Mouse (Mus musculus): ENCODE data around the gene Ergic1. TPM values are rescaled to one million over a fixed set of nuclear protein-coding genes. Genes with fewer than 3 reads are reported as not detected.
A peak's percentile ranks its signal among the peaks of the same experiment; 100 is the strongest.

Ergic1 gene
- polyA plus RNA-seq, 1 experiment: 37.2 TPM

DNA sequence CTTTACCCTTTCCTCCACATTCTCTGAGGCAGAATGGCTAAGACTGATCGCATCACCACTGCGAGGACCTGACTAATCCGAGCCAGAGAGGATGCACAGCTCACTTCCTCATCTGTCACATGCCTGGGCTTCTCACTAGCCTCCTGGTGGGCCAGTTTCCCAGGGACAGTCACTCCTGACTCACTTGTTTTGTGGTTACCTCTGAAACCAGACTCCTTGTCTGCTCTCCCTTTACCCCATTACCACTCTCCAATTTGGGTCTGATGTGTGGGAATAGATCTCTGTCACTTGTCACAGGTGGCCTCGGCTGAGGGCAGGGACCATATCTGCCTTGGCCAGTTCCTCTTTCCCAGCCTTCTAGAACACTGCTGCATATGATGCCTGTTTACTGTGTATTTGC, 44.3 kb downstream of the Ergic1 start:
- Histone ChIP-seq H3K4me1 (ENCODE audit: control insufficient read depth, insufficient read depth, low read length) (peaks cover 86% of the 10 kb centered on the region), H3K27ac (ENCODE audit: insufficient read depth, low read depth, low read length) (peak overlapping the region; percentile 57), H3K4me3 (ENCODE audit: insufficient read depth, low read length) (no peak overlapping the region)
- no peak for TF ChIP-seq POLR2A (IDR thresholded peaks at IDR 0.05; ENCODE audit: borderline replicate concordance, low read depth, low read length)
- TF ChIP-seq CTCF (IDR thresholded peaks at IDR 0.05; ENCODE audit: low read depth, low read length): no peak

DNA sequence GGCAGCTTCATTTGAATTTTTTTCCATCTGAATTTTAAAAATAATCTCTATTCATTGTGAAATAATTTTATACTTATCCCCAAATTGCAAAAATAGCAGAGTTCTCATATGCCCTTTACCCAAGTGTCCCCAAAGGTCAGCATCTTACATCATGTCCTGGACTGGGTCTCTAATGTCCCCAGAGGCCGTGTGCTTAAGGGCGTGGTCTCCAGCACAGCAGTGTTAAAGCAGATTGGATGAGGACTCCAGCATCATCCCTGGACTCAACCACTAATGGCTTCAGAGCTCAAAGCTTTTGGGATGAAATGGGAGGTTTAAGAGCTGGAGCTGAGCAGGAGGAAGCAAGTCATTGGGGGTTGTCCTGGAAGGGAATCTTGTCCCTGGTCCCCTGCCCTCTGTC, 45.2 kb downstream of the Ergic1 start:
- Histone ChIP-seq H3K4me3 (ENCODE audit: insufficient read depth, low read length) (no peak overlapping the region), H3K4me1 (ENCODE audit: control insufficient read depth, insufficient read depth, low read length) (peaks cover 77% of the 10 kb centered on the region), H3K27ac (ENCODE audit: insufficient read depth, low read depth, low read length) (no peak overlapping the region)
- TF ChIP-seq CTCF (IDR thresholded peaks at IDR 0.05; ENCODE audit: low read depth, low read length) (no peak), POLR2A (IDR thresholded peaks at IDR 0.05; ENCODE audit: borderline replicate concordance, low read depth, low read length) (no peak)

- Histone ChIP-seq H3K4me1 (ENCODE audit: control insufficient read depth, insufficient read depth, low read length) (peaks cover 62% of the 10 kb centered on the region), H3K4me3 (ENCODE audit: insufficient read depth, low read length) (no peak overlapping the region), H3K27ac (ENCODE audit: insufficient read depth, low read depth, low read length) (no peak overlapping the region)
- TF ChIP-seq CTCF (IDR thresholded peaks at IDR 0.05; ENCODE audit: low read depth, low read length) (no peak), POLR2A (IDR thresholded peaks at IDR 0.05; ENCODE audit: borderline replicate concordance, low read depth, low read length) (no peak)
Observed at GRCm38 (mm10) chr17:26608348-26608747, 47.1 kb downstream of the Ergic1 start.

DNA sequence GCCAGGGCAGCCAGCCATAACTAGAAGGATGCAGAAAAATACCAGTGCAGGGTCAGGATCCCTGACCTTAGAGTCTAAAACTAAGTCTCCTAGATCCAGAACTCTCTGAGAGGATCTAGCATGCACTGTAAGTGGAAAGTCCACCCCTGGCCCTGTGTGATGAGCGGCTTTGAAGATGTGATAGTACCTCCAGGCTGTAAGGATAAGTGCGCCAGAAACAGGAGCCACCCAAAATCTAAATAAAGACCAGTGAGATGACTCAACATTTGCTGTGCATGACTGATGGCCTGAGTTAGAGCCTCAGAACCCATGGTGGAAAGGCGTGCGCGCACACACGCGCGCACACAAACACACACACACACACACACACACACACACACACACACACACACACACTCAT, 47.6 kb downstream of the Ergic1 start:
- H3K27ac ChIP-seq (ENCODE audit: insufficient read depth, low read depth, low read length): no peak overlapping the region
- TF ChIP-seq POLR2A (IDR thresholded peaks at IDR 0.05; ENCODE audit: borderline replicate concordance, low read depth, low read length) (no peak), CTCF (IDR thresholded peaks at IDR 0.05; ENCODE audit: low read depth, low read length) (no peak)
- H3K4me1 ChIP-seq (ENCODE audit: control insufficient read depth, insufficient read depth, low read length): peaks cover 60% of the 10 kb centered on the region
- no peak overlapping the region for H3K4me3 ChIP-seq (ENCODE audit: insufficient read depth, low read length)

- no peak overlapping the region for H3K4me3 ChIP-seq (ENCODE audit: insufficient read depth, low read length)
- TF ChIP-seq CTCF (IDR thresholded peaks at IDR 0.05; ENCODE audit: low read depth, low read length): no peak
- no peak for TF ChIP-seq POLR2A (IDR thresholded peaks at IDR 0.05; ENCODE audit: borderline replicate concordance, low read depth, low read length)
- no peak overlapping the region for H3K27ac ChIP-seq (ENCODE audit: insufficient read depth, low read depth, low read length)
- peaks cover 51% of the 10 kb centered on the region for H3K4me1 ChIP-seq (ENCODE audit: control insufficient read depth, insufficient read depth, low read length)
Observed at GRCm38 (mm10) chr17:26609820-26610219, 48.5 kb downstream of the Ergic1 start.

DNA sequence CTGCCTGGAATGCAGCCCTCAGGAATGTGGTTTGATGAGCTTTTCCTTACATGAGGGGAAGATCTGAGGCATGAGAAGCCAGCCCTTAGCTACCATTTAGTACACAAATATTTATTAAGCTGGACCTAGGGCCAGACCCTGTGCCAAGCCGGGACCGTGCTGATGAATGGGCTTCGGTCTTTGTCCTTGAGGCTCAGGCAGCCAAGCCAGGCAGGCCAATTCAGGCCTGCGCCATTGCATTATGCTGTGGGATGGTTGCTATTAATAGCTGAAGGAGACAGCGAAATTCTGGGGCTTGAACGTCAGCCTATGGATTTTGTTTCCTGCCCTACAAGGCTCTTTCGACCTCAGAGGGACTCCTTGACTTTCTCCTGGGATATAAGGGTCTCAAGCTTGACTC, 50.0 kb downstream of the Ergic1 start:
- Histone ChIP-seq H3K27ac (ENCODE audit: insufficient read depth, low read depth, low read length) (no peak overlapping the region), H3K4me3 (ENCODE audit: insufficient read depth, low read length) (no peak overlapping the region), H3K4me1 (ENCODE audit: control insufficient read depth, insufficient read depth, low read length) (peaks cover 38% of the 10 kb centered on the region)
- TF ChIP-seq POLR2A (IDR thresholded peaks at IDR 0.05; ENCODE audit: borderline replicate concordance, low read depth, low read length) (no peak), CTCF (IDR thresholded peaks at IDR 0.05; ENCODE audit: low read depth, low read length) (no peak)

DNA sequence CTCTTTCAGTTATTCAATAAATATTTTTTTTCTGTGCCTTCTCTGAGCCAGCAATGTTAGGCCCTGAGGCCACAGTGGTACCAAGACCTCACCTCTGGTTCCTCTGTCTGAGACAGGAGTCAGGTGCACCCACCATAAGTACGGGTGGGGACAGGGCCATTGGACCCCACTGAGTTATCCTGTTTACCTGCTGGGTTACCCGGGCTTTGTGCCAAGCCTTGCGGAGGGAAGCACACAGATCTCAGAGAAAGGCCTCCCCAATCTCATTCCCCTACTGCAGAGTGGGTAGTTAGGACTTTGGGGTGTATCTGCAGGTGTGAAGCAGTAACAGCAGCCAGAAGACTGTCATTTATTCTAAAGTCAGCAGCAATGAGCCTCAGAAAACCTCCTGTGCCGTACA, 50.6 kb downstream of the Ergic1 start:
- no peak for TF ChIP-seq CTCF (IDR thresholded peaks at IDR 0.05; ENCODE audit: low read depth, low read length)
- no peak for TF ChIP-seq POLR2A (IDR thresholded peaks at IDR 0.05; ENCODE audit: borderline replicate concordance, low read depth, low read length)
- no peak overlapping the region for H3K27ac ChIP-seq (ENCODE audit: insufficient read depth, low read depth, low read length)
- peaks cover 37% of the 10 kb centered on the region for H3K4me1 ChIP-seq (ENCODE audit: control insufficient read depth, insufficient read depth, low read length)
- H3K4me3 ChIP-seq (ENCODE audit: insufficient read depth, low read length): no peak overlapping the region

GRCm38 (mm10) chr17:26614286-26614685, 53.0 kb downstream of the Ergic1 start:
- Histone ChIP-seq H3K4me1 (ENCODE audit: control insufficient read depth, insufficient read depth, low read length) (peaks cover 19% of the 10 kb centered on the region), H3K4me3 (ENCODE audit: insufficient read depth, low read length) (no peak overlapping the region), H3K27ac (ENCODE audit: insufficient read depth, low read depth, low read length) (no peak overlapping the region)
- TF ChIP-seq POLR2A (IDR thresholded peaks at IDR 0.05; ENCODE audit: borderline replicate concordance, low read depth, low read length) (no peak), CTCF (IDR thresholded peaks at IDR 0.05; ENCODE audit: low read depth, low read length) (no peak)

DNA sequence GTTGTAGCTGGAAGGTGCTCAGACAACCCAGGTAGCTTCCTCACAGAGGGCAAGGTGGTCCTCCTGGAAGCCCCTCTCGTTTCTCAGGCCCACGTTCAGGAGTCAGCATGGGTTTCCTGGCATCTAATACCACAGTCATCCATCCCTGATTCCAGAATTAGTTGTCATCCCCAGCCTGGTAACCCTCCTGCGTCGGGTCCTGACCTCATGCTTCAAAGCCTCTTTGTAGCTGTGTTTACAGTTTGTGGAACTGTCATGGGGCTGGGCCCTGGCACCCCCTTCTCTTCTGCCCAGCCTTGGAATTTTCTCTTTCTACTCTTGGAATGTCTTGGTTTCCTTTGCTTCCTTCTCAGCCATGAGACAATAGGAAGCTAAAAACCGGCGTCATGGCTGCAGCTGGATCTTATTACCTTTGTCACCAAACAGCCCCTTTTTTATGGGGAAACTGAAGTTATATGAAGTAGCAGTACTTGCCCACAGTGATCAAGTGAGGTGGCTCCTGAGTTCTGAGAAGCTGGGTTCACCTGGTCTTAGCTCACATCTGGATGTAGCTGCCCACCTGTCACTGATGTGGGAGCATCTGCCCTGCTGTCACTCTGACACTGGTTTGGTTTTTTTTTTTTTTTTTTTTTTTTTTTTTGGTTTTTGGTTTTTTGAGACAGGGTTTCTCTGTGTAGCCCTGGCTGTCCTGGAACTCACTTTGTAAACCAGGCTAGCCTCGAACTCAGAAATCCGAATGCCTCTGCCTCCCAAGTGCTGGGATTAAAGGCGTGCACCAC, 53.6 kb downstream of the Ergic1 start:
- no peak for TF ChIP-seq POLR2A (IDR thresholded peaks at IDR 0.05; ENCODE audit: borderline replicate concordance, low read depth, low read length)
- no peak for TF ChIP-seq CTCF (IDR thresholded peaks at IDR 0.05; ENCODE audit: low read depth, low read length)
- H3K4me3 ChIP-seq (ENCODE audit: insufficient read depth, low read length): no peak overlapping the region
- no peak overlapping the region for H3K27ac ChIP-seq (ENCODE audit: insufficient read depth, low read depth, low read length)
- peaks cover 13% of the 10 kb centered on the region for H3K4me1 ChIP-seq (ENCODE audit: control insufficient read depth, insufficient read depth, low read length)

- peaks cover 6% of the 10 kb centered on the region for H3K4me1 ChIP-seq (ENCODE audit: control insufficient read depth, insufficient read depth, low read length)
- H3K27ac ChIP-seq (ENCODE audit: insufficient read depth, low read depth, low read length): no peak overlapping the region
- TF ChIP-seq POLR2A (IDR thresholded peaks at IDR 0.05; ENCODE audit: borderline replicate concordance, low read depth, low read length) (no peak), CTCF (IDR thresholded peaks at IDR 0.05; ENCODE audit: low read depth, low read length) (no peak)
- no peak overlapping the region for H3K4me3 ChIP-seq (ENCODE audit: insufficient read depth, low read length)
Observed at GRCm38 (mm10) chr17:26616696-26617095, 55.4 kb downstream of the Ergic1 start.
